Mouse (Mus musculus): ENCODE results near the gene Gpr27. TPM values are rescaled to one million over a fixed set of nuclear protein-coding genes. Genes with fewer than 3 reads are reported as not detected.

Gpr27 gene
- polyA plus RNA-seq, 1 experiment from 2014 or later, result 2.0 TPM

DNA sequence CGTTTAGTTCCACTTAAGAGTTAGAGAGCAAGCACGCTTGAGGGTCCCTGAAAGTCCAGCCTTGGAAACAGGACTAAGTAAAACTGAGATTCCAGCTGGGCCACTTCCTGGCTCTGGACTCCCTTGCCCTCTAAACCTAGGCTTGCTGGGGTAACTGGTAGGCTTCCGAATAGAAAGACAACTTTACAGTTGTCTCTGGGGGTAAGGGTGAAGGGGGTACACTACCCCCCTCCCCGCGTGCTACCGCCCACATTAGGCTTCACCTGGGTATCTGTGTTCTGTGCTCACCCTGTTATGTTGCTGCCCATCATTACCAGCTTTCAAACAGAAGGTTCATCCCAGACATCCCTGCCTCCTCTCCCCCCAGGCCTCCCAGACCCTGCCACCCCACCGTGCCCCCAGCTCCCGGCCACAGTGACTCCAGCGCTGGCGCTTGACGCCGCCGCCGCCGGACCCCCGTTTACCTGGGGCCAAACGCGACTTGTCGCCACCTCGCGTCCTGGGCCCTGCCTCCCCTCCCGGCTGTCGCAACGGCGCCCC, 743 bp upstream of the Gpr27 start:
- Histone ChIP-seq H3K9ac (replicated peaks; ENCODE audit: low read depth) (peak overlapping the region; percentile 54; the same call in 1 of the 2 replicates), H3K4me2 (replicated peaks; ENCODE audit: low read depth, low read length) (peak overlapping the region; percentile 97), H3K27me3 (replicated peaks; ENCODE audit: insufficient read depth, low read length) (peaks cover 13% of the 10 kb centered on the region; the same call in 1 of the 2 replicates), H3K9me3 (ENCODE audit: low read length) (no peaks in the 10 kb centered on the region), H3K4me1 (ENCODE audit: insufficient read depth, low read depth, low read length) (peaks cover 7% of the 10 kb centered on the region; the same call in 1 of the 2 replicates), H3K4me3 (ENCODE audit: low read depth, low read length) (peak overlapping the region; percentile 67), H3K27ac (ENCODE audit: low read length) (no peak overlapping the region), H3K36me3 (ENCODE audit: insufficient read depth, low read length) (no peaks in the 10 kb centered on the region)
- TF ChIP-seq CTCF (IDR thresholded peaks at IDR 0.05), result no peak
- no peak for TF ChIP-seq EP300 (IDR thresholded peaks at IDR 0.05)
- DNase-seq (ENCODE audit: low spot score) (no peak), ATAC-seq (no peak)
- WGBS, result 11% methylated on average over 22 of the region's 25 CpGs

DNA sequence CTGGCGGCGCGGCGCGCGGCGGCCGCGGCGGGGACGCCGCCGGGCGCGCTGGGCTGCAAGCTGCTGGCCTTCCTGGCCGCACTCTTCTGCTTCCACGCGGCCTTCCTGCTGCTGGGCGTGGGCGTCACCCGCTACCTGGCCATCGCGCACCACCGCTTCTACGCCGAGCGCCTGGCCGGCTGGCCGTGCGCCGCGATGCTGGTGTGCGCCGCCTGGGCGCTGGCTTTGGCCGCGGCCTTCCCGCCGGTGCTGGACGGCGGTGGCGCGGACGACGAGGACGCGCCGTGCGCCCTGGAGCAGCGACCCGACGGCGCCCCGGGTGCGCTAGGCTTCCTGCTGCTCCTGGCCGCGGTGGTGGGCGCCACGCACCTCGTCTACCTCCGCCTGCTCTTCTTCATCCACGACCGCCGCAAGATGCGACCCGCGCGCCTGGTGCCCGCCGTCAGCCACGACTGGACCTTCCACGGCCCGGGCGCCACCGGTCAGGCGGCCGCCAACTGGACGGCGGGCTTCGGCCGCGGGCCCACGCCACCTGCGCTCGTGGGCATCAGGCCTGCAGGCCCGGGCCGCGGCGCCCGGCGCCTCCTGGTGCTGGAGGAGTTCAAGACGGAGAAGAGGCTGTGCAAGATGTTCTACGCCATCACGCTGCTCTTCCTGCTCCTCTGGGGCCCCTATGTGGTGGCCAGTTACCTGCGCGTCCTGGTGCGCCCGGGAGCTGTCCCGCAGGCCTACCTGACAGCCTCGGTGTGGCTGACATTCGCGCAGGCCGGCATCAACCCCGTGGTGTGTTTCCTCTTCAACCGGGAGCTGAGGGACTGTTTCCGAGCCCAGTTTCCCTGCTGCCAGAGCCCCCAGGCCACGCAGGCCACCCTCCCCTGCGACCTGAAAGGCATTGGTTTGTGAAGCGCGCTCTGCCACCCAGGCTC, 700 bp downstream of the Gpr27 start:
- H3K9ac ChIP-seq (replicated peaks; ENCODE audit: low read depth), result peak overlapping the region; percentile 54; the same call in 1 of the 2 replicates
- DNase-seq (ENCODE audit: low spot score), result peak; percentile 21
- ATAC-seq, result peak; percentile 56
- no peaks in the 10 kb centered on the region for H3K36me3 ChIP-seq (ENCODE audit: insufficient read depth, low read length)
- peak overlapping the region; percentile 67 for H3K4me3 ChIP-seq (ENCODE audit: low read depth, low read length)
- 2% methylated on average over 62 of the region's 110 CpGs for WGBS
- TF ChIP-seq EP300 (IDR thresholded peaks at IDR 0.05), result no peak
- TF ChIP-seq CTCF (IDR thresholded peaks at IDR 0.05), result no peak
- H3K4me1 ChIP-seq (ENCODE audit: insufficient read depth, low read depth, low read length), result peaks cover 7% of the 10 kb centered on the region; the same call in 1 of the 2 replicates
- H3K4me2 ChIP-seq (replicated peaks; ENCODE audit: low read depth, low read length), result peak overlapping the region; percentile 97
- H3K9me3 ChIP-seq (ENCODE audit: low read length), result no peaks in the 10 kb centered on the region
- no peak overlapping the region for H3K27ac ChIP-seq (ENCODE audit: low read length)
- peaks cover 13% of the 10 kb centered on the region; the same call in 1 of the 2 replicates for H3K27me3 ChIP-seq (replicated peaks; ENCODE audit: insufficient read depth, low read length)

DNA sequence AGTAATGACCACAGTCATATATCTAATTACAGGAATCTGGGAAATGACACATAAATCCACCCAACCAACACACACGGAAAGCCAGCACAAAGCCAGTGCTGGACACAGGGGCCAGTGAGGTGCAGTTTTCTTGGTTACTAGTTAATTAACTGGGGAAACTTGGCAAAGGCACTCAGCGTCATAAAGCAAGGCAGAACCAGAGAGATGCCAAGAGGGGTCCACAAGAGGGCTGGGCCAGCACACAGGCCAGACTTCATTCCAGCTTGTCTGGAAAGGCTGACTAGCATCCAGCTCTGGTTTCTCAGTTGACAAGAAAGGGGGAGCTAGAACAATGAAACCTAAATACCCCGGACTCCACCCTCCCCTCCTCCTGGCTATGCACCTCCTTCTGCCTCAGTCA, 8.0 kb downstream of the Gpr27 start:
- TF ChIP-seq CTCF (IDR thresholded peaks at IDR 0.05), result no peak
- TF ChIP-seq EP300 (IDR thresholded peaks at IDR 0.05), result no peak
- no peak overlapping the region for H3K4me3 ChIP-seq (ENCODE audit: low read depth, low read length)
- no peak overlapping the region for H3K27ac ChIP-seq (ENCODE audit: low read length)
- no peak overlapping the region for H3K9ac ChIP-seq (replicated peaks; ENCODE audit: low read depth)
- no peak overlapping the region for H3K4me2 ChIP-seq (replicated peaks; ENCODE audit: low read depth, low read length)
- no peaks in the 10 kb centered on the region for H3K36me3 ChIP-seq (ENCODE audit: insufficient read depth, low read length)
- DNase-seq (ENCODE audit: low spot score), result no peak
- H3K4me1 ChIP-seq (ENCODE audit: insufficient read depth, low read depth, low read length), result no peaks in the 10 kb centered on the region
- H3K27me3 ChIP-seq (replicated peaks; ENCODE audit: insufficient read depth, low read length), result no peaks in the 10 kb centered on the region
- 62% methylated on average over 3 of the region's 3 CpGs for WGBS
- no peaks in the 10 kb centered on the region for H3K9me3 ChIP-seq (ENCODE audit: low read length)
- ATAC-seq, result no peak

DNA sequence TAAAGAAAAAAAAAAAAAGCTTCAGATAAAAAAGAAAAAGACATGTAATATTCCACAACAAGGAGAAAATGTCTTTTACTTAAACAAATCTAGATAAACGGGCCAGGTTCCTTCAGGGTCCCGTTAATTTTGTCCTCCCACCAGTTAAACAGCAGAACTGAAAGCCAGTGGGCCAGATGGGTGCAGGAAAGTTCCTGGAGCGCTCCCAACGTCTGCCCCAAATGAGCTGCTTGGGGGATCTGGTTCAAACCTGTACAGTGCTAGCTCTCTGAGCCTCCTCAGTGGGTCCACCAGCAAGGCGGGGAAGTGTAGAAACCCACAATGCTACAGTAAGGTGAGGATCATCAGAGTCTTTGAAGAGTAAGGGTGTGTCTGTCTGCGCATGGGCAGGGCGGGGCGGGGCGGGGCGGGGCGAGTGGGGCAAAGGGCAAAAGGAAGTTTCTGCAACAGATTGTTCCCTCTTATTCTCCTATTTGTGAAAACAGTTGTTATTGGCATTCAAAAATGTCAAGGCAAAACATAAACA, 19.2 kb downstream of the Gpr27 start:
- Histone ChIP-seq H3K27me3 (replicated peaks; ENCODE audit: insufficient read depth, low read length) (no peaks in the 10 kb centered on the region), H3K9me3 (ENCODE audit: low read length) (no peaks in the 10 kb centered on the region), H3K36me3 (ENCODE audit: insufficient read depth, low read length) (no peaks in the 10 kb centered on the region), H3K4me2 (replicated peaks; ENCODE audit: low read depth, low read length) (no peak overlapping the region), H3K27ac (ENCODE audit: low read length) (no peak overlapping the region), H3K4me3 (ENCODE audit: low read depth, low read length) (no peak overlapping the region), H3K9ac (replicated peaks; ENCODE audit: low read depth) (no peak overlapping the region), H3K4me1 (ENCODE audit: insufficient read depth, low read depth, low read length) (no peaks in the 10 kb centered on the region)
- WGBS, result 59% methylated on average over 11 of the region's 11 CpGs
- TF ChIP-seq CTCF (IDR thresholded peaks at IDR 0.05), result no peak
- no peak for TF ChIP-seq EP300 (IDR thresholded peaks at IDR 0.05)
- DNase-seq (ENCODE audit: low spot score) (no peak), ATAC-seq (no peak)

DNA sequence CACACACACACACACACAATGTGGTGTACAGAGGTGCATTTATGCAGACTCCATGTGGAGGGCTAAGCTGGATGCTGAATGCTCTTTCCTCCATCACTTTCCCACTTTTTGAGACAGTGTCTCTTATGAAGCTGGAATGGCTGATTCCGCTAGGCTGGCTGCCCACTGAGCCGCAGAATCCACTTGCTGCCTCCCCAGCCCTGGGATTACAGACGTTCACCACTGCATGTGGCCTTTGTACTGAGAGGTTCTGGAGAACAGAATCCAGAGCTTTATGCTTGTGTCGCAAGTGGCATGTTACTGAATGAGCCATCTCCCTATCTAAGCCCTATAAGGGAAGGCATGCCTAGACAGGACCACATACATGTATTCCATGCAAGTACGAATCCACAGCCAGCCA, 20.8 kb downstream of the Gpr27 start:
- Histone ChIP-seq H3K27ac (ENCODE audit: low read length) (no peak overlapping the region), H3K36me3 (ENCODE audit: insufficient read depth, low read length) (no peaks in the 10 kb centered on the region), H3K4me3 (ENCODE audit: low read depth, low read length) (no peak overlapping the region), H3K27me3 (replicated peaks; ENCODE audit: insufficient read depth, low read length) (no peaks in the 10 kb centered on the region), H3K4me2 (replicated peaks; ENCODE audit: low read depth, low read length) (no peak overlapping the region), H3K4me1 (ENCODE audit: insufficient read depth, low read depth, low read length) (no peaks in the 10 kb centered on the region), H3K9me3 (ENCODE audit: low read length) (no peaks in the 10 kb centered on the region), H3K9ac (replicated peaks; ENCODE audit: low read depth) (no peak overlapping the region)
- DNase-seq (ENCODE audit: low spot score) (no peak), ATAC-seq (no peak)
- WGBS, result 80% methylated on average over 5 of the region's 5 CpGs
- TF ChIP-seq EP300 (IDR thresholded peaks at IDR 0.05) (no peak), CTCF (IDR thresholded peaks at IDR 0.05) (no peak)

DNA sequence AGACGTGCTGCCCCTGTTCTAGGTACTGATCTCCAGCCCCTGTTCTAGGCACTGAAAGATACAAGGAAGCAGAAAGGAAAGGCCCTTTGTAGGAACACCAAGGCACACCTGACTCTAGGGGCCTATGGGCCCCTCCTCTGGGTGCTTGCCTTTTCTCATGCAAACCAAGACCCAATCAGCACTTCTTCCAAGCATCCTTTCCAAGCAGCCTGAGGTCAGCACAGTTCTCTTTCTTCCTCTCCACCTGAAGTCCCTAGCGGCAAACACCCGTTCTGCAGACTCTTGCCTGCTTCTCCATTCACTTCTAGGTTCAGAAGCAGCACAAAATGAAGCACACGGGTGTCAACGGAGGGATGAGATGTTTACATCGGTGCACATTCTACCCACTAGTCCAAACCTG, 22.7 kb downstream of the Gpr27 start:
- DNase-seq (ENCODE audit: low spot score) (no peak), ATAC-seq (no peak)
- H3K4me1 ChIP-seq (ENCODE audit: insufficient read depth, low read depth, low read length), result no peaks in the 10 kb centered on the region
- no peak overlapping the region for H3K4me2 ChIP-seq (replicated peaks; ENCODE audit: low read depth, low read length)
- no peaks in the 10 kb centered on the region for H3K27me3 ChIP-seq (replicated peaks; ENCODE audit: insufficient read depth, low read length)
- H3K27ac ChIP-seq (ENCODE audit: low read length), result no peak overlapping the region
- H3K9me3 ChIP-seq (ENCODE audit: low read length), result no peaks in the 10 kb centered on the region
- 60% methylated on average over 6 of the region's 6 CpGs for WGBS
- TF ChIP-seq CTCF (IDR thresholded peaks at IDR 0.05), result no peak
- no peak for TF ChIP-seq EP300 (IDR thresholded peaks at IDR 0.05)
- no peak overlapping the region for H3K9ac ChIP-seq (replicated peaks; ENCODE audit: low read depth)
- no peak overlapping the region for H3K4me3 ChIP-seq (ENCODE audit: low read depth, low read length)
- H3K36me3 ChIP-seq (ENCODE audit: insufficient read depth, low read length), result no peaks in the 10 kb centered on the region

Data from lung, postnatal 0 days (tissue).